Mouse (Mus musculus): ENCODE measurements around the gene Ccdc81. TPM values are rescaled to one million over a fixed set of nuclear protein-coding genes. Genes with fewer than 3 reads are reported as not detected.

Ccdc81 gene
- polyA plus RNA-seq, 2 experiments, result not detected

DNA sequence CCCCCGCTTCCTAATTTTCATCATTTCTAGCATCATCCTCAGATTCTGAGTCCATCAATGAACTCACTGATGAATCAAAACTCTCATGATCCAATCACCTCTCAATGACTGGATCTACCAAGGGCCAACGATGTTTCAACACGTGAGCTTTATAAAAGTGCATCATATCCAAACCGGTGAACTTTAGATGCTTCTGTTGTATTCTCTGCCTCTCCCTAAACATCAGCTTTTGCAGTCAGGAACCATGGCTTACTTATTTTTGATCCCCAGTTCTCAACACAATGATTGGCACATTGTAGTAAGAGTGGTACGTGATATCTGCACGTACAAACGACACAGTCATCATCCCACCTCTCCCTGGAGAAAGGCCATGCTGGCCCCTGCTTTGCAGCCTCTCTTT is 66.8 kb downstream of the Ccdc81 start:
- no peak for ATAC-seq (ENCODE audit: insufficient read depth)
- Histone ChIP-seq H3K27ac (no peak overlapping the region), H3K36me3 (replicated peaks; ENCODE audit: control insufficient read depth, insufficient read depth, low read depth) (no peaks in the 10 kb centered on the region), H3K4me3 (ENCODE audit: insufficient read depth in 1 of 2, low read depth in 2 of 2, low read length in 2 of 2) (no peak overlapping the region), H3K9ac (replicated peaks) (no peak overlapping the region), H3K4me2 (ENCODE audit: low read depth) (no peak overlapping the region), H3K4me1 (replicated peaks; ENCODE audit: control insufficient read depth in 2 of 2, insufficient read depth in 2 of 2, low read length in 1 of 2) (no peaks in the 10 kb centered on the region), H3K9me3 (ENCODE audit: control insufficient read depth, low read length) (no peaks in the 10 kb centered on the region), H3K27me3 (ENCODE audit: control insufficient read depth, insufficient read depth, low read length) (no peaks in the 10 kb centered on the region)
- TF ChIP-seq CTCF (IDR thresholded peaks at IDR 0.05; ENCODE audit: low read depth), result no peak
- no peak for TF ChIP-seq EP300 (IDR thresholded peaks at IDR 0.05; ENCODE audit: low read depth)
- WGBS (ENCODE audit: insufficient replicate concordance), result 75% methylated on average over 7 of the region's 7 CpGs
- DNase-seq (ENCODE audit: low read depth in 3 of 3, low spot score in 3 of 3), result no peak

DNA sequence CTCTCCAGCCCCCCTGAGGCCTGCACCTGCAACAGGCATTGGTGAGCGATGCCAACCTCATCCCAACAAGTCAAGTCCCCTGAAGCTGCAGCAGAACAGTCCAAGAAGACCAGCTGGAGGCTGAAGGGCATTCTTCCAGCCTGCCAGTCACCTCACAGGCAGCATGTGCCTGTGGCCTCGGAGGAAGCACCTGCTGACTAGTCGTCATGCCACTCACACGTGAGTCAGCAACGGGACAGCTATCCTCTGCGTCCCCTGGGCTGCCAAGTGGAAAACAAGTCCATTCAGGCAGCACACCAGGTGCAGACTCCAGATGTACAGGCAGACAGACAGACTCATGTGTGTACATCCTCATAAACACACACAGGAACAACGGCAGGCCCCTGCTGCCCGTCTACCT is 67.9 kb downstream of the Ccdc81 start:
- no peak for DNase-seq (ENCODE audit: low read depth in 3 of 3, low spot score in 3 of 3)
- no peaks in the 10 kb centered on the region for H3K27me3 ChIP-seq (ENCODE audit: control insufficient read depth, insufficient read depth, low read length)
- no peaks in the 10 kb centered on the region for H3K9me3 ChIP-seq (ENCODE audit: control insufficient read depth, low read length)
- H3K4me3 ChIP-seq (ENCODE audit: insufficient read depth in 1 of 2, low read depth in 2 of 2, low read length in 2 of 2), result no peak overlapping the region
- ATAC-seq (ENCODE audit: insufficient read depth), result no peak
- WGBS (ENCODE audit: insufficient replicate concordance), result 54% methylated on average over 8 of the region's 8 CpGs
- no peak overlapping the region for H3K4me2 ChIP-seq (ENCODE audit: low read depth)
- TF ChIP-seq CTCF (IDR thresholded peaks at IDR 0.05; ENCODE audit: low read depth), result no peak
- no peak for TF ChIP-seq EP300 (IDR thresholded peaks at IDR 0.05; ENCODE audit: low read depth)
- H3K27ac ChIP-seq, result no peak overlapping the region
- H3K9ac ChIP-seq (replicated peaks), result no peak overlapping the region
- H3K36me3 ChIP-seq (replicated peaks; ENCODE audit: control insufficient read depth, insufficient read depth, low read depth), result no peaks in the 10 kb centered on the region
- no peaks in the 10 kb centered on the region for H3K4me1 ChIP-seq (replicated peaks; ENCODE audit: control insufficient read depth in 2 of 2, insufficient read depth in 2 of 2, low read length in 1 of 2)

- no peak for ATAC-seq (ENCODE audit: insufficient read depth)
- DNase-seq (ENCODE audit: low read depth in 3 of 3, low spot score in 3 of 3), result no peak
These were observed 69.9 kb downstream of the Ccdc81 start for GRCm38 (mm10) chr7:89833521-89833920.

GRCm38 (mm10) chr7:89829201-89829600 is 74.2 kb downstream of the Ccdc81 start:
- WGBS (ENCODE audit: insufficient replicate concordance), result 46% methylated on average over 7 of the region's 7 CpGs
- H3K4me1 ChIP-seq (replicated peaks; ENCODE audit: control insufficient read depth in 2 of 2, insufficient read depth in 2 of 2, low read length in 1 of 2), result no peaks in the 10 kb centered on the region
- H3K36me3 ChIP-seq (replicated peaks; ENCODE audit: control insufficient read depth, insufficient read depth, low read depth), result no peaks in the 10 kb centered on the region
- H3K9ac ChIP-seq (replicated peaks), result no peak overlapping the region
- no peak for DNase-seq (ENCODE audit: low read depth in 3 of 3, low spot score in 3 of 3)
- H3K4me2 ChIP-seq (ENCODE audit: low read depth), result no peak overlapping the region
- H3K27ac ChIP-seq, result no peak overlapping the region
- no peak overlapping the region for H3K4me3 ChIP-seq (ENCODE audit: insufficient read depth in 1 of 2, low read depth in 2 of 2, low read length in 2 of 2)
- TF ChIP-seq EP300 (IDR thresholded peaks at IDR 0.05; ENCODE audit: low read depth) (no peak), CTCF (IDR thresholded peaks at IDR 0.05; ENCODE audit: low read depth) (no peak)
- no peak for ATAC-seq (ENCODE audit: insufficient read depth)
- H3K27me3 ChIP-seq (ENCODE audit: control insufficient read depth, insufficient read depth, low read length), result no peaks in the 10 kb centered on the region
- H3K9me3 ChIP-seq (ENCODE audit: control insufficient read depth, low read length), result no peaks in the 10 kb centered on the region

More at GRCm38 (mm10) chr7:89833521-89833920, 69.9 kb downstream of the Ccdc81 start:
- no peak overlapping the region for H3K27ac ChIP-seq
- H3K4me1 ChIP-seq (replicated peaks; ENCODE audit: control insufficient read depth in 2 of 2, insufficient read depth in 2 of 2, low read length in 1 of 2), result no peaks in the 10 kb centered on the region
- no peak overlapping the region for H3K9ac ChIP-seq (replicated peaks)
- TF ChIP-seq EP300 (IDR thresholded peaks at IDR 0.05; ENCODE audit: low read depth) (no peak), CTCF (IDR thresholded peaks at IDR 0.05; ENCODE audit: low read depth) (no peak)
- no peak overlapping the region for H3K4me3 ChIP-seq (ENCODE audit: insufficient read depth in 1 of 2, low read depth in 2 of 2, low read length in 2 of 2)
- H3K4me2 ChIP-seq (ENCODE audit: low read depth), result no peak overlapping the region
- 70% methylated on average over 8 of the region's 8 CpGs for WGBS (ENCODE audit: insufficient replicate concordance)
- H3K9me3 ChIP-seq (ENCODE audit: control insufficient read depth, low read length), result no peaks in the 10 kb centered on the region
- H3K36me3 ChIP-seq (replicated peaks; ENCODE audit: control insufficient read depth, insufficient read depth, low read depth), result no peaks in the 10 kb centered on the region
- no peaks in the 10 kb centered on the region for H3K27me3 ChIP-seq (ENCODE audit: control insufficient read depth, insufficient read depth, low read length)

GRCm38 (mm10) chr7:89828436-89829065 is 74.9 kb downstream of the Ccdc81 start:
- DNase-seq (ENCODE audit: low read depth in 3 of 3, low spot score in 3 of 3), result no peak
- Histone ChIP-seq H3K9me3 (ENCODE audit: control insufficient read depth, low read length) (no peaks in the 10 kb centered on the region), H3K4me2 (ENCODE audit: low read depth) (no peak overlapping the region), H3K4me1 (replicated peaks; ENCODE audit: control insufficient read depth in 2 of 2, insufficient read depth in 2 of 2, low read length in 1 of 2) (no peaks in the 10 kb centered on the region), H3K4me3 (ENCODE audit: insufficient read depth in 1 of 2, low read depth in 2 of 2, low read length in 2 of 2) (no peak overlapping the region), H3K27ac (no peak overlapping the region), H3K27me3 (ENCODE audit: control insufficient read depth, insufficient read depth, low read length) (no peaks in the 10 kb centered on the region), H3K36me3 (replicated peaks; ENCODE audit: control insufficient read depth, insufficient read depth, low read depth) (no peaks in the 10 kb centered on the region), H3K9ac (replicated peaks) (no peak overlapping the region)
- TF ChIP-seq CTCF (IDR thresholded peaks at IDR 0.05; ENCODE audit: low read depth) (no peak), EP300 (IDR thresholded peaks at IDR 0.05; ENCODE audit: low read depth) (no peak)
- ATAC-seq (ENCODE audit: insufficient read depth), result no peak
- WGBS (ENCODE audit: insufficient replicate concordance), result 51% methylated on average over 4 of the region's 4 CpGs

Other genes starting within 250 kb of the Ccdc81 start
- 13.9 and 26.7 TPM in 2 replicates for gene Hikeshi, start 37.6 kb upstream of the Ccdc81 start, polyA plus RNA-seq (2012; rRNA removed)
- gene Hikeshi, start 37.6 kb upstream of the Ccdc81 start, polyA plus RNA-seq (2014; fragmentation: Nextera tagmentation; extraction: Ambion mirVana), result 62.1 and 66.9 TPM in 2 replicates
- 18.1 and 32.3 TPM in 2 replicates for gene Eed, start 77.4 kb upstream of the Ccdc81 start, polyA plus RNA-seq (2012; rRNA removed)
- gene Eed, start 77.4 kb upstream of the Ccdc81 start, polyA plus RNA-seq (2014; fragmentation: Nextera tagmentation; extraction: Ambion mirVana), result 34.1 and 34.7 TPM in 2 replicates
- gene Picalm, start 226.6 kb upstream of the Ccdc81 start, polyA plus RNA-seq (2012; rRNA removed), result 97.1 and 138 TPM in 2 replicates
- 61.5 and 63.2 TPM in 2 replicates for gene Picalm, start 226.6 kb upstream of the Ccdc81 start, polyA plus RNA-seq (2014; fragmentation: Nextera tagmentation; extraction: Ambion mirVana)